Mouse (Mus musculus) lung, adult 2 months (tissue): Measurements from ENCODE around the gene 1700017B05Rik.

Experiments
- CTCF ChIP-seq: fragments of 200-500 bp; IDR thresholded peaks from 2 replicates; pipeline ENCODE4 v1.5.1; 2011; ENCODE audit warnings: mild to moderate bottlenecking, low read length, control low read depth; ENCODE audit not compliant: insufficient read depth
- POLR2A ChIP-seq: fragments of 200-500 bp; IDR thresholded peaks from 2 replicates; pipeline ENCODE4 v1.6.1; 2011; ENCODE audit warnings: low read depth, mild to moderate bottlenecking, control low read depth, low read length, borderline replicate concordance; ENCODE audit errors: extremely low read depth

DNA sequence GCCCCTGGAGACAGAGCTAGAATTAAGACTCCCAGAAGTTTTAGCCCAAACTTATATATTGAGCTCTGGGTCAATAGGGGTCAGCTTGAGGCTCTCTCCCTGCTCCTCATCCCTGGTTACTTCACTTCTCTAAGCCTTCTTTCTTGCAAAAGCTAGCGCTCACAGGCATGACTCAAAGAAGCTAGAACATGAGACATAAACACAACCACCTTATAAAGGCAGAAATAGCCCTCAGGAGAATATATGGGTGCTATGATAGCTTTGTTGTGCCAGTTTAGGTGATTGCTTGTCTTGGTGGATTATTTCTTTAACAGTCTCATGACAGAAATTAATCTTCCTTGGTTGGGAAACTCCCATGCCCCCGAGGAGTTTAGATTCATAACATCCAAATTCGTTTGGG, 32.5 kb upstream of the 1700017B05Rik start:
- TF ChIP-seq CTCF (no peak), POLR2A (no peak)
